Mouse (Mus musculus) lung, adult 2 months (tissue): ENCODE results near the gene Yars.

Experiments used
- CTCF ChIP-seq: fragments of 200-500 bp; IDR thresholded peaks from 2 replicates; pipeline ENCODE4 v1.5.1; 2011; ENCODE audit warnings: mild to moderate bottlenecking, low read length, control low read depth; ENCODE audit not compliant: insufficient read depth
- POLR2A ChIP-seq: fragments of 200-500 bp; IDR thresholded peaks from 2 replicates; pipeline ENCODE4 v1.6.1; 2011; ENCODE audit warnings: low read depth, mild to moderate bottlenecking, control low read depth, low read length, borderline replicate concordance; ENCODE audit errors: extremely low read depth

DNA sequence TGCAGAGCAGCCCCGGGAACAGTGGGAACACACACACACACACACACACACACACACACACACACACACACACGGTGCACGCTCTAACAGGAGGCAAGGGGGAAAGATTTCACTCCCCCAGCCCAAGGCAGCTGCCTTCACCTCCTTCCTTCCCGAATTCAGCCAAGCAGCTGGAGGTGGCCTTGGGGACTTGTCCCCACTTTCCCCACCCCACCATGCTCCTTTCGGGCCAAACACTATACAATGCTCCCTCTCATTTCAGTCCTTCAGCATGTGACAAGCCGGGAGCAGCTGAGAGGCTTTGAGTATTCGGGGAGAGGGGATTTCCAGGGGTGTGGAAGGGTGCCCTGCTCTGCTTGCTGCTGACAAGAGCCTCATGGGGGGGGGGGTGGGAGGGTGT, 52.3 kb downstream of the Yars start:
- TF ChIP-seq CTCF (no peak), POLR2A (no peak)
